Mouse (Mus musculus) cerebellum, adult 9-10 months (tissue): ENCODE results near the gene Zfhx3.

Experiments
- DNase-seq: peaks from one replicate; pipeline ENCODE4 v3.0.0; 2022

Zfhx3 gene

GRCm38 (mm10) chr8:108760745-108761144, 818.3 kb downstream of the Zfhx3 start:
- no peak for DNase-seq

- DNase-seq, result no peak
Observed at GRCm38 (mm10) chr8:108762567-108762966, 820.1 kb downstream of the Zfhx3 start.

- no peak for DNase-seq
Observed at GRCm38 (mm10) chr8:108764403-108765194, 822.2 kb downstream of the Zfhx3 start.

- DNase-seq, result no peak
Observed at GRCm38 (mm10) chr8:108766102-108766501, 823.7 kb downstream of the Zfhx3 start.

GRCm38 (mm10) chr8:108768051-108768450, 825.6 kb downstream of the Zfhx3 start:
- DNase-seq, result no peak

- DNase-seq, result no peak
Observed at GRCm38 (mm10) chr8:108770334-108770733, 827.9 kb downstream of the Zfhx3 start.

GRCm38 (mm10) chr8:108773436-108773835, 831.0 kb downstream of the Zfhx3 start:
- DNase-seq, result no peak

- DNase-seq, result no peak
Observed at GRCm38 (mm10) chr8:108778063-108778462, 835.6 kb downstream of the Zfhx3 start.

- no peak for DNase-seq
Observed at GRCm38 (mm10) chr8:108778551-108778950, 836.1 kb downstream of the Zfhx3 start.

- DNase-seq, result no peak
Observed at GRCm38 (mm10) chr8:108780766-108781165, 838.3 kb downstream of the Zfhx3 start.

- DNase-seq, result no peak
Observed at GRCm38 (mm10) chr8:108781192-108781591, 838.7 kb downstream of the Zfhx3 start.

- DNase-seq, result no peak
Observed at GRCm38 (mm10) chr8:108783155-108783554, 840.7 kb downstream of the Zfhx3 start.

- DNase-seq, result no peak
Observed at GRCm38 (mm10) chr8:108788156-108788761, 845.8 kb downstream of the Zfhx3 start.

- no peak for DNase-seq
Observed at GRCm38 (mm10) chr8:108788762-108789157, 846.3 kb downstream of the Zfhx3 start.

- DNase-seq, result peak; percentile 18
Observed at GRCm38 (mm10) chr8:108790559-108791293, 848.3 kb downstream of the Zfhx3 start.

- no peak for DNase-seq
Observed at GRCm38 (mm10) chr8:108796076-108796475, 853.6 kb downstream of the Zfhx3 start.

- no peak for DNase-seq
Observed at GRCm38 (mm10) chr8:108796882-108797281, 854.4 kb downstream of the Zfhx3 start.

GRCm38 (mm10) chr8:108798012-108798411, 855.6 kb downstream of the Zfhx3 start:
- peak; percentile 10 for DNase-seq

GRCm38 (mm10) chr8:108799250-108799649, 856.8 kb downstream of the Zfhx3 start:
- no peak for DNase-seq

- no peak for DNase-seq
Observed at GRCm38 (mm10) chr8:108800357-108800756, 857.9 kb downstream of the Zfhx3 start.

- DNase-seq, result no peak
Observed at GRCm38 (mm10) chr8:108803017-108803416, 860.6 kb downstream of the Zfhx3 start.

GRCm38 (mm10) chr8:108811694-108812093, 869.2 kb downstream of the Zfhx3 start:
- DNase-seq, result no peak

- no peak for DNase-seq
Observed at GRCm38 (mm10) chr8:108813375-108813774, 870.9 kb downstream of the Zfhx3 start.

GRCm38 (mm10) chr8:108819271-108819671, 876.8 kb downstream of the Zfhx3 start:
- DNase-seq, result no peak
